Mouse (Mus musculus) lung, postnatal 0 days (tissue): ENCODE measurements at regions not wholly inside any gene's neighbourhood (a gene's known extent, or its start where the extent isn't known, plus 50 kb on each side); places are given as distances from the start of the nearest gene placed in this dataset.

Experiments
- CTCF ChIP-seq: IDR thresholded peaks from 2 replicates; pipeline ENCODE4 v1.5.1; 2016; ENCODE audit warnings: antibody characterized with exemption, mild to moderate bottlenecking
- EP300 ChIP-seq: IDR thresholded peaks from 2 replicates; pipeline ENCODE4 v1.6.1; 2016; ENCODE audit warnings: antibody characterized with exemption, mild to moderate bottlenecking, control low read depth

DNA sequence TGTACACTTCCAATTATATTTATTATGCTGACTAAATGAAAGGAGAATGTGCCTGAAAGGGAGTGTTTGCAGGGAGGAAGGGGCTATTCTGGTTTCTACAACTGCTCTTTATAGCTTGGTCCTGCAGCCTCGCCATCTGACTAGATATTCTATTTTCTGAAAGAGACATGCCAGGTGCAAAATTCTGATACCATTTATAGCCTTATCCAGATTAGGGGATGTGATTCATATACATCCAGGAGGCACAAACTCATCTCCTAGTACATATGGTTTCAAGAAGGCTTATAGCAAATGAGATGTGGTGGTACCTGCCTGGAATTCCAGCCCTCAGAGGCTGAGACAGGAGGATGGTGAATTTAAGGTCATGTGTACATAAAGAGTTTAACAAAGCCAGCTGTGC, 352.6 kb upstream of the Castor2 start:
- TF ChIP-seq CTCF (no peak), EP300 (no peak)
